Mouse (Mus musculus): ENCODE measurements at regions not wholly inside any gene's neighbourhood (a gene's known extent, or its start where the extent isn't known, plus 50 kb on each side); places are given as distances from the start of the nearest gene placed in this dataset.

DNA sequence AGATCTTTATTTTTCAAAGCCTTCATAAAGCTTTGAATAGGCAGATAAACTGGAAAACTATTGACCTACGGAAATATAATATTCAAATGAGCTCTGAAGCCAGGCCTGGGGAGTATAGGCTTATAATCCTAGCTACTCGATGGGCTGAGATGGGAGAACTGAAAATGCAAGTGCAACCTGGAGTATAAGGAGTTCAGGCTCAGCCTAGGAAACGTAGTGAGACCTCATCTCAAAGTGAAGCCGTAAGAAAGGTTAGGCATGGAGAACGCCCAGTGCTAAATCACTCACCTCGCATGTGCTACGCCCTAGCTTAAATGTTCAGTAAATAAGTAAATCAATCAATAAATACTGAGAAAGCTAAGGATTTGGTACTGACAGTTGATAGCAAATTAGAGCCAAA, 432.5 kb upstream of the Ubash3b start:
- DNase-seq (ENCODE audit: low spot score in 2 of 2), result no peak

DNA sequence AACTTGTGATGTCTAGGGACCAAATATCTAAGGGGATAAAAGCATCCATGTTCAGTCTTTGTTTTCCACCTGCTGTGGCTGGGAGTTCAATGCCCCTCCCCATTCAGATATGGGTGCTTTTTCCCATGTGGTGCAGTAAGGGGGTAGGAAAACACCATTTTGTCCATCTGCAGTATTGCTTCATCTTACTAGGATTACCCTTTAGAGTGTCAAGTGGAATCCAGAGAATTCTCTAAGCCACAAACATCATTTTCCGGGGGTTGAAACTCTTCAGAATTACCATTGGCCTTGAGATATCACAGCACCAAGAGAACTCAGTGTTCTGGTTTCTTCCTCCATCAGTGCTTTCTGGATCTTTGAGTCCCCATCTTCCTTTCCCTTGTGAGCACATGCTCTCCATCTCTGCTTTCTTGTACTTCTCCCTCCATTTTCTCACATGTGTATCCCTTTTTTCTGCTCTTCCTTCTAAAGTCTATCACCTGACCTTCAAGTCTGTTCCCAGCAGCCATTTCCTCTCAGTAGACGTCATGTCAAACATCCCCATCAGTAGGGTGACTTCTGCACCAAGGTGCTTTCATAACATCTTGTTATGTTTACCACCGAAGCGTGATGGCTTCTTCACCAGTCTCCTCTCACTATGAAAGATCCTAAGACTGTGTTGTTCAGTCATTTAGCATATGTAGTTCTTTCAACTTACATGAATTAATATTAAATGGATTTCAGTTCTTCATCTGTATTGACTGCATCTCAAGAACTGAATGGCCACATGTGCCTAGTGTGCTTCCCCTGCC, 431.6 kb upstream of the Ubash3b start:
- no peak for DNase-seq (ENCODE audit: low spot score in 2 of 2)

DNA sequence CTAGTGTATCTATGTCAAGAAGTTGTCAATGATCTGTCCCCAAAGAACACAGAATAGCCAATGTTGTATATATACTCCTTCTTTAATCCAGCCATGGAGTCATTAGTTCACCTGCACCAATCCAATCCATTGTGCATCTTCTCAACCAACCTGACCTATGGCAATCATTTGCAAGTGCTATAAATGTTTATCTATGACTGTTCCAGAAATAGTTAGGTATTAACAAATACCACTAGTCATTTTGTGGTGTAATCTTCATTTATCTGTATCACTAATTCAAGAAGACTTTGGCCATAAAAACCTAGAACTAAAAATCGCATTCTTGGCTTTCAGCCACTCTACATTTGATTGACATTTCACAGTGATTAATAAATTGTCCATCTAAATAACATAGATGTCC, 430.6 kb upstream of the Ubash3b start:
- no peak for DNase-seq (ENCODE audit: low spot score in 2 of 2)

DNA sequence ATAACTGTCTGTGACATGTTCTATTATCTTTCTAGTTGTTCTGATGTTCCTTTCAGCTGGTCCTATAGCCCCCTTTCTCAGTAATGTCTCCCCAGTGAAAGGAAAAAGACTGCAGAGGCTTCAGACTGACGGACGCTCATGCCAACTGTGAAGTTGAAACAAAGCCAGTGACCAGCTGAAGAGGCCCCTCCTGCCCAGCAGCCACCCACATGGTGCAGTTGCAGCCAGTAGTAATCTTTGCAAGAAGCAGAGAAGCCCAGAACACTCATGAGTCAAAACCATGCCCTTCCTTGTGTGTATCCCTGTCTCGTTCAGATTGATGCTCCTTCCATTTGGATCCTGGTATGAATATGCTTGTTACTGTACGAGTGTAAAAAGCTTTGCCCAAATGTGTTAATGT, 428.7 kb upstream of the Ubash3b start:
- no peak for DNase-seq (ENCODE audit: low spot score in 2 of 2)

DNA sequence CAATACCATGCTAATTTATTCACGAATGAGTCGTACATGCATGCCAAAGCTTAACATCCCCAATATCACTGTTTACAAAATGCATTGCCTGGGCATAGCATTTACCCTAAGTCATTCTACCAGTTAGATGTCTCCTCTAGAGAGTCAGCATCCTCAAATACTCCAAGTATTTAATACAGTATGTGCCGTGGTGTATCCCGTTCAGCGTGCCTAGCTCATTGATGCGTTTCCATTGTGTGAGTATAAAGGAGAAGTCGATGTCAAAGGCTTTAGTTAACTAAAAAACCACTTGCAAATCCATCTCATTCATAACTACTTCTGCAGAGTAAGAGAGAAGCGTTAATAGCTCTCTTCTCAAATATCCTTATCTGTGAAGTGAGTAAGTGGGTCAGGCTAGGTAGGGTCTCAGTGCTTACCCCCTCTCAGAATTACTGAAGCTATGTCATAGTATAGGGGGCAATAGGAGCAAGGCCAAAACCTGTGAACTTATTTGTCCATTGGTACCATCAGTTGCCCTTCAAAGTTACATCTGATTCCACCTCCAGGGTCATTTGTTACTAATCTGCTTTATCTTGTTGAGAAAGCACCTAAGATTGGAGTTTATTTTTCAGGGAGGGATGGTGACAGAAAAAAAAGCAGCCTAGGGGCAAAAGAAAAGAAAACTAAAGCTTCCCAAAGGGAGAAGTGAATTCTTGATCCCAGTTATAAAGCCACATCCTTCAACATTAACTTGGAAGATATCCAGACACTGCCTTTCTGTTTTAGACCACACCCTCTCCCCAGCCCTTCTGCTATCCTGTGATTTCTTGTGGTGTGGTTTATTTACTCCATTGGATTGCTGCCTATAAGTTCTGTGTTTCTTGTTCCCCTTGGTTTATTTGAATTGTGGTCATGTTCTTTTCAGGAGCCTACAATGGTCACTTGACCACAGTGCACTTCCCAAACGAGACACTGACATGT, 427.2 kb upstream of the Ubash3b start:
- DNase-seq (ENCODE audit: low spot score in 2 of 2), result no peak

DNA sequence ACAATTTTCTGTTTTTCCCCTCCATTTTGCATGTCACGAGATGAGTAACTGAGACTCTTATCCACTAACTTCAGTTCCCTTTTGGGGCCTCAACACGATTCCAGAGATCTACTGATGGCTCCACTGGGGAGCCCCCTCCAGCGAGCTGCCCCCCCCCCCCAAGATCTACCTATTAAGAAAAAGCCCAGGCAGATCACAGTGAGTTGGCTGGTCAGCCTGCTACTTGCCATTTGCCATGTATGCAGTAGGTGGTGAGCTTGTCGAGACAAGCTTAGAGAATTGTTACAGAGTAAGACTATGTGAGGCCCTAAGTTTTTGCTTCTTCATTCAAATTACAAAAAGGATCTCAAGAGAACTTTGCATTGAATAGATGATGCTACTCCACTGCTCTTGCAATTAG, 426.3 kb upstream of the Ubash3b start:
- DNase-seq (ENCODE audit: low spot score in 2 of 2), result no peak

DNA sequence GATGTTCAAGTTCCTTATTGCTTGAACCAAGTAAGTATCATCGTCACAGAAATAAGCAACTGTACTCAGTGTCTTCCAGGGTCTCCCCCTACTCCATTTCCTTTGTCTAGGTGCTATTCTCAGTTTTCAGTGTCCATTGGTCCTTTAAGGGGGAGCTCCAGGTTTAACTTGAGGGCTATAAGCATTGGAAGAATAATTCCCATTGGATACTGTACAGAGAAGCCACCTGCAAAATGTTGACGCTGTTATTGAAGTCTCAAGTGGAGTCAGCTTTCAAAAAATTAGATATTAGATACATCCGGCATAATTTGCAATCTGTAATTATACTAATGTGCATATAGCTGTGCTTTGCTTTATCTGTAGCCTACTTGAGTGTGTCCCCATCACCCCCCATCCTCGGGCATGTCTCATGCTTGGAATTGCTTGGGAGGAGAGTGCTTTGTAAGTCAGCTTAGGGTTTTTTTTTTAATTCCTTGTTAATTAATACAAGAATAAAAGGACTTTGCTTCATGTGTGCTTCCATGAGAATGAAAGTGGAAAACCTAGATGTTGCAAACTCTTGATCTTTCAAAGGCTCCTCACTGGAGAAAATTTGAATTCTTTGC, 425.6 kb upstream of the Ubash3b start:
- DNase-seq (ENCODE audit: low spot score in 2 of 2), result no peak

DNA sequence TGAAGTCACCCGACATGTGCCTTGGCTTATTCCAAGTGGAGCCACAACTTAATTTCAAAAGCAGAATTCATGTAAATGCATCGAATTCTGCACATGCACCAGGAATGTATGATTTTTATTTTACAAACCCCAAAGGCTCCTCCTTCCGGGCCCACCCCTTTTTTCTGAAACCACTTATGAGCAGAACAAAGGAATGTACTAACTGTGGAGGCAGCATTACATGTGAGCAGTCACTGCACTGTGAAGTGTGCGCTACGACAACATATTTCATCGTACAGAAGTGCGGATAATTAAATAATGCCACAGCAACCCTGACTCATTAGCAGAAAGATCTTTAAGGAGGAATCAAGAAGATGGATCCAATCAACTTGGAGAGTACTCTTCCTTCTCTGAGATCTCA, 424.8 kb upstream of the Ubash3b start:
- DNase-seq (ENCODE audit: low spot score in 2 of 2), result no peak

DNA sequence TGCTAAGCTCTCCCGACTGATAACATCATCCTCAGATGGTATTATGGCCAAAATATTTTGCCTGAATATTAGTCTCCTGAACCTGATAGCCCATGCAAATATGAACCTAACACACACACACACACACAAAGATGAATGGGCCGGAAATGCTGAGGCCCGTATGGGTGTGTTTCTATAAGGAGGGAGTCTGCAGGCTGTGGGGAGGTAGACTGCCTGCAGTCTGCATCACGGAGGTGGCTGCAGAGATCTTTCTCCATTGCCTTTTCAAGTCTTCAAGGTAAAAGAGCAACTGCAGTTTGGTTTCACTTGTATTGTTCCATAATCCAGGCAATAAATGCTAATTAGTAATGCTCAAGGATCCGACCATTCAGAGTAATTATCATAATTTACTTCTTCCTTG, 424.3 kb upstream of the Ubash3b start:
- no peak for DNase-seq (ENCODE audit: low spot score in 2 of 2)

DNA sequence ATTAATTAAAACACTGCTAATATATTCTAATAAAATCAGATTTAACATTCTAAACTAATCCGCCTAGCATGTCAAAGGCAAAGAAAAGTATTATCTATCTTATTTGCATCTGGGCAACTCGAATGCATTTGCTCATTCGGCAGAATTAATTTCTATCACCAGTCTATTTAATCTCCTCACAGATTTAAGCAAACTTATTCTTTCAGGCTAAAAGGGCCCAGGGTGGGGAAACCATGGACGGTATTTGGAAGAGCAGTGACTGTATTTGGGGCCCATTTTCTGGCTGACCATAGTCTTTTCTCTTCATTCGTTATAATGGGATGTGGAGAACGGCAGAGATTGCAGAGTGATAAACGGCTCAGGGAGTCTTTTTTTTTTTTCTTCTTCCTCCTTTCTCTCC, 423.5 kb upstream of the Ubash3b start:
- DNase-seq (ENCODE audit: low spot score in 2 of 2), result no peak

DNA sequence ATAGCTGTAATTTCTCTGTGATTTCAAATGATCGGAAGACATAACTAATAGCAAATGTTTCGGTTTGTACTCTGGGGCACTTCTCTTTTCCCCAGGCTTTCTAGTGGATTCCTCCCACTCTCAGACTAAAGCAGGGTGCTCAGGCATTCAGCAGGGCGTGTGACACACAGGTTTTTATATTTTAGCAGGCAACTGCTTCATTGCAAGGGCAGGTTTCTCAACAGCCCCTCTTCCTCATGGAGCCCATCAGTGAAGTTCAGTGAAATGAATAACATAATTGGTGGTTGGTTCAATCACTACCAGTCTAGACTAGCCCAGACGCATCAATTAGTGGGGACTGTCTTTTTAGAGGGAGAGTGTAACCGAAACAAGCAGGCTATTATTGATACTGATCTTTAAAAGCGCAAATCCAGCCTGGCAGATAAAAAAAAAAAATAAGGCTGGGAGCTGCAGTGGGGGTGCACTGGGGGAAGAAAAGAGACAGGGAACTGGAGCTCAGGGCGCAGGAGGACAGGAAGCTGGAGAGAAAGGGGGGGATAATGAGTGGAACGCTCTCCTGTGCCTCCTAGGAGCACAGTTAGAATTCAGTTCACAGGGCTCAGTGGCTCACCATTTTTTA, 422.3 kb upstream of the Ubash3b start:
- DNase-seq (ENCODE audit: low spot score in 2 of 2), result no peak

DNA sequence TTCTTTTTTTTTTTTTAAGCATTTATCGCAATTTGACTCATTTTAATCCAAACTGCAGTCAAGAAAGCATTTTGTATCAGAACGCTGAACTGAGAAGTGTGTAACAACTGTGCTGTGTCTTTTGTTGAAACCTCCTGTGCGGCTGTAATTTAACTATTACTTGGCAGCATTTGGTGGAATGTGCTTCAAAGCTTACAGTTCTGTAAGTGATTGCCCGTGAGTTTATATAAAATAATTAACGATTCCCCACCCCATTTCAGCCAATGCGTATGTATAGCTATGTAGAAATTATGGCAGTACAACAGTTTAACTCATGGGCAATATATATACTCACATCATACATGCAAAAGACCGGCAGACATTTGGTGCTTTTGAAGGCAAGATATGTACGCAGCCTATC, 421.8 kb upstream of the Ubash3b start:
- DNase-seq (ENCODE audit: low spot score in 2 of 2), result no peak

DNA sequence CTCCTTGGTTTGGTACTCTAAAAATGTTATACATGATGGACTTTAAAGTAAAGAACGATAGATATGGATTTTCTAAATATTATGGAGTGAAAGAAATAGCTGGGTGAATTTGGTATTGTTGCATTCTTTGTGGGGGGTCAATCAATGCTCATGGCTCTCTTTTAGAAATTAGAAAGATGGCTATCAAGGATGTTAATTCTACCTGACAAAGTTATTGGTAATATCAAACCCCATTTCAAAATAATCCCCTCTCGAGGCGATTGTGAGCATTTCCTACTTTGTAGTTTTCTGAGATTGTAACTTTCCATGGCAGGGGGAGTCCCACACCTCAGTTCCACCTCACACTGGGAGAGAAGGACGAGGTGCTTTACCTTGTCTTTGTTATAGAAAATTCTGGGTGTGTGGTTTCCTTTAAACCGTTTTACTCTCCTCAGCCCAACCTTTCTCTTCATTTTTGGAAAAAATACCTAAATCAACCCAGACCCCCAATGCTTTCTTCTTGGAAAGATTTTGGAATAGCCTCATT, 421.3 kb upstream of the Ubash3b start:
- no peak for DNase-seq (ENCODE audit: low spot score in 2 of 2)

DNA sequence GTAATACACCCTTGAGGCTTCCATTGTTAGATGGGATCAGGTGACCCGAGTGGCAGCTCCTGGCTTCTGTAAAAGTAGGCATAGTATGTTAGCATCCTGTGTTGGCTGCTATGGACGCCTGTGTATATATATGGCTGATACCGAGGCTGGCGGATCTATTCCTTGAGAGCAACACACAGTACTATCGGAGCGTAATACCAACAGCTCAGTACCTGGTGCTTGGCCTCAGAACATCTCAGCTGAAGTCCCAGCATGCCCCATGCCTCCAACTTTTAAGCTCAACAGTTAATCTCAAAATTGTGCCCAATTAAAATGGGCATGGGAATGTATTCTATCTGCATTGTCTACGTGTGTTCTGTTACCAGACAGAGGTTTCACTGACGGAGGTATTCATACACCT, 420.7 kb upstream of the Ubash3b start:
- no peak for DNase-seq (ENCODE audit: low spot score in 2 of 2)

DNA sequence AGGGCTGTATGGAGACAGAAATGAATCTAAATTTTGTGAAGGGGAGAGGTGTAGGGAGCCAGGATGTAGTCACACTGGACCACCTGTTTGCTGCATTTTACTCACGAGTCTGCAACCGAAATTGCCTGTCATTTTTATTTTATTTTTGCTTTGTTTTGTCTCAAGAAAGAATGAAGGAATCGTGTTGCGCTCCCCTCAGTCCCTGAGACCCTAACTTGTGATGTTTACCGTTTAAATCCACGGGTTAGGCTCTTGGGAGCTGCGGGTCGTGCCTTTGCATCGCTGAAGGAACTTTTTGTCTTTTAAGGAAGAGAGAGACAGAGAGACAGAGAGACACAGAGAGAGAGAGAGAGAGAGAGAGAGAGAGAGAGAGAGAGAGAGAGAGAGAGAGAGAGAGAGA, 420.2 kb upstream of the Ubash3b start:
- DNase-seq (ENCODE audit: low spot score in 2 of 2), result no peak

DNA sequence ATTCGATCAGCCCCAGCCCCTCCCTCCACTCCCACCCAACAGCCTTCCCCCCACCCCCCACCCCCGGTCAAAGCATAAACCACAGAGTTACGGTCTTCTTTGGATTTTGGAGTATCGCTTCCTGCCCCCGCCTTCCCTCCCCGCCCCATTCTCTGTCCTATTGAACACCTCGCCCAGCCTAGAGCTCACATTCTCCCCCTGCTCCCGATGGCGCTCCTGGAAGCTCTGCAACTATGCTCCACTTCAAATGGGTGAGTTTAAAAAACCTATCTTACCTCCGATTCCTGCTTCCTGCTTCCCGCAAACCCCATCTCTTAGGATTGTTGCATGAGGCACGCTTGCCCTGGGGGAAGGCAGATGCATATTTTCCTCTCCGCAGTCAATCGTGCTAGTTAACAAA, 419.7 kb upstream of the Ubash3b start:
- no peak for DNase-seq (ENCODE audit: low spot score in 2 of 2)

DNA sequence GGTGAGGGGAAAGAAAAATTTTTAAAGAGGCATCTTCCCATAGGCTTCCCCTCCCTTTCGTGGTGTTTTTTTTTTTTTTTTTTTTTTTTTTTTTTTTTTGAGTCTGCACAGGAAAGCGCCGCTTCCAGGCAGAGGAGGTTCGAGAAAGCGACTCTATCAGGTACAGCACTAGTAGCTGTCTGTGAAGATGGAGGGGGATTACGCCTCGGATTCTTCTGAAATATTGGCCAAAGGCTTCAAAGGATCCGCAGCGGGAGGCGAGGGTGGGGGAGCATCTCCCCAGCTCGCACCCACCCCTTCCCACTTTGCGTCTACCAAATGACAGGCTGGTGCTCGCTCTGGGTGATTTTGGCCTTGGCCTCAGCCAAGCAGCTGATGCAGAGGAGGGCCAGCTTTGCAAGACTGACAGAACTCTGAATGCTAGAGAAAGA, 419.1 kb upstream of the Ubash3b start:
- DNase-seq (ENCODE audit: low spot score in 2 of 2), result peak; percentile 76 to 84

DNA sequence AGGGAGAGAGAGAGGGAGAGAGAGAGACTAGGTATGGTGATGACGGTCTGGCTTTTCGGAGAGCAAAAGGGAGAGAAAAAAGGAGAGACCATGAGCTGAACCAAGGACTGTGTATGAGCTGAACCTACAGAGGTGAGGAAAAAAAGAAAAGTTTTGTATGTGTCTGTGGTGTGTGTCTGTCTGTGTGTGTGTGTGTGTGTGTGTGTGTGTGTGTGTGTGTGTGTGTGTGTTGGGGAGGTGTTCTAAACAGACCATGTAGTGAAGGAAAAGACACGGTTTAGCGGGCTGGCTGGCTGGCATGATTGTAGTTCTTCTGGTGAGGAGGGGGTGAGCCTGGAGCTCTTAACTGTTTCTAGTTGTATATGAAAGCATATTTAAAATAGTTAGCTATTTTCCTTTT, 418.6 kb upstream of the Ubash3b start:
- no peak for DNase-seq (ENCODE audit: low spot score in 2 of 2)

DNA sequence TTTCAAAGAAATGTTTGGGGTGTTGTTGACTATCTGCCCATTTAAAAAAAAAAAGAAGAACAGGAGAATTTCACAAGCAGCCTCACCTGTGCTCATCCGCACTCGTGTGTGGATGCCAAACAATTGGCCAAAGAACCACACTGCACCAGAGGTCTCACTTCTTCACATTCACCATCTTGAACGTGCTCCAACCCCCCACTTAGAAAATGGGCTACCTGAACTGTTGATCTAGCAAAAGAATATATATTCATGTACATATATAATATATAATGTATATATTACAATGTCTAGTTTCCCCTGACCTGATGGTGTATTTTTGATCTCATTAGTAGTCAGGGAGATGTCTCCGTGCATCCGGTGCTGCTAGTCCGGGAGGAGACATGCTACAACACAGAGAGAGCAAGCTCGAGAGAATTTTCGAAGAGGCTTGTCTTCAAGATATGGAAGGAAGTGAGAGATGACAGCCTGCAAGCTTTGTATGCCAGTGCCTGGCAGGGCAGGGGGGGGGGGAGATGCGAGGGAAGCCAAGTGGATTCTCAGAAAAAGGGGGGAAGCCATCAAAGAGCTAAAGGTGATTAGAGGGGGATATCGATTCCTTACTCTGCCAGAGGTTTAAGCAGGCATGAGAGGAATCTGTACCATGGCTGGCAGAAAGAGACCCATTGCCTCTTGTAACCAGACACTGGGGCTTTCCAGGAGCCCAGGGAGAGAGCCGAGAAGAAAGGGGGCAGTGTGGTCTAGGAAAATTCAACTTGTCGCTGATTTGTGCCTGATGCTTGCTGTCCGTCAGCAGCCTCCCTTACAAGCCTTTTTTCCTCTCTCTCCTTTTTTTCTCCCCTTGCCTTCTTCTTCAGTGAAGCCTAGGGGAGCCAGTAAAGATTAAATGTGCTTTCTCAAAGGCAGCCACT, 417.9 kb upstream of the Ubash3b start:
- peak; percentile 61 to 70 for DNase-seq (ENCODE audit: low spot score in 2 of 2)

DNA sequence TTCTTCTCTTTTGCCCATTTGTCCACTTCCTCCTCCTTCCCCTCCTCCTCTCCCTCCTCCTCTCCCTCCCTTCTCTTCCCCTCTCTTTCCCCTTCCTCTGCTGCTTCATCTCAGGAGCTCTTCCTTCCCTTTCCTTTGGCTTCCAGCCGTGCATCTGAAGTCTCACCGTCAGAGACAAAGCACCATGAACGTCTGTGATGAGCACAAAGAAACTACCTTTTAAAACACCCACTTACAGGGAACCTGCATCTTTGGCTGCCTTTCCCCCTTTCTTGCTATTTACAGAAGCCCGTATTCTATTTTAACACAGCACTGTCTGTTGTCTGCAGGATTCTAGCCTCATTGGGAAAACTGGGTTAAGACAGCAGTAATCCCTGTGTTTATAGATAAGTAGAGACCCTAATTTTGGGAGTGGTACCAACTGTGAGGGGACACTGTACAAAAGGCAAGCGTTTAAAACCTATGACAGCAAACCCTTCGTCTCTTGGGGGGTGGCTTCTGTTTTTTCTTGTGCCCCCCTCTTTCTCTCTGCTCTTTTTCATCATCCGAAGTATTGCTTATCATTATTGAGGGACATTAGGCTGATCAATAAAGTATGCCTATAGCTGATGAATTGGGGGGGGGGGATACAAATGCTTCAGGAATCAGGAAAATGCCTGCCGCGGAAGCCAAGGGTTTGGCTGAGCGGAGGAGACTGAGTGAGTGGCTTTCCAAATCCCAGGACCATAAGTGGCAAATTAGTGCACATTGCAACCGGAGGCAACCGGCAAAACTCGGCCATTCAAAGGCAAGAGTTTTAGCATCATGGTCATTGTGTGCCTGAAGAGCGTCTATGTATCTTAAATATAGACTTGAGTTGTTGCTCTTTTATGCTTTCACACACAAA, 417.0 kb upstream of the Ubash3b start:
- no peak for DNase-seq (ENCODE audit: low spot score in 2 of 2)

Measured in right cerebral cortex, postnatal 36 days (tissue).